Mouse (Mus musculus) midbrain, embryonic 14.5 days (tissue): Measurements from ENCODE around the gene Lrrn4. TPM values are rescaled to one million over a fixed set of nuclear protein-coding genes. Genes with fewer than 3 reads are reported as not detected.

Experiments used
- ATAC-seq: fragments of 200-750 bp; cut with Nextera tagmentation; 2 replicates; pipeline ENCODE4 v1.8.0; 2017; ENCODE audit warnings: moderate number of reproducible peaks, moderate library complexity; ENCODE audit not compliant: low FRiP score, low TSS enrichment
- DNase-seq: peaks from one replicate; pipeline ENCODE4 v3.0.0-alpha.2; 2015
- H3K27ac ChIP-seq: fragments of 300-500 bp; sonication (generic); replicated peaks from 2 replicates; pipeline ENCODE4 v1.5.1; 2014; ENCODE audit warnings: mild to moderate bottlenecking, low read depth, low read length, moderate library complexity
- H3K27me3 ChIP-seq: fragments of 300-500 bp; sonication (generic); 2 replicates; pipeline ENCODE4 v1.6.1; 2014; ENCODE audit warnings: low read length, control low read depth, mixed read lengths; ENCODE audit not compliant: control insufficient read depth, insufficient read depth
- H3K36me3 ChIP-seq: fragments of 300-500 bp; sonication (generic); 2 replicates; pipeline ENCODE4 v1.6.1; 2014; ENCODE audit warnings: low read length, control low read depth; ENCODE audit not compliant: control insufficient read depth, insufficient read depth
- H3K4me1 ChIP-seq: fragments of 300-500 bp; sonication (generic); 2 replicates; pipeline ENCODE4 v1.6.1; 2014; ENCODE audit warnings: mild to moderate bottlenecking, antibody characterized with exemption, low read length, control low read depth; ENCODE audit not compliant: control insufficient read depth, insufficient read depth
- H3K4me2 ChIP-seq: fragments of 300-500 bp; sonication (generic); 2 replicates; pipeline ENCODE4 v1.6.1; 2014; ENCODE audit warnings: mild to moderate bottlenecking, low read length, moderate library complexity
- H3K4me3 ChIP-seq: fragments of 300-500 bp; sonication (generic); replicated peaks from 2 replicates; pipeline ENCODE4 v1.5.1; 2014; ENCODE audit warnings: low read depth, low read length
- H3K9ac ChIP-seq: fragments of 300-500 bp; sonication (generic); replicated peaks from 2 replicates; pipeline ENCODE4 v1.6.1; 2014; ENCODE audit warnings: mild to moderate bottlenecking, low read length, moderate library complexity
- H3K9me3 ChIP-seq: fragments of 300-500 bp; sonication (generic); 2 replicates; pipeline ENCODE4 v1.6.1; 2016; ENCODE audit warnings: low read length, control low read depth, mixed read lengths; ENCODE audit not compliant: control insufficient read depth
- WGBS: fragments of 180-500 bp; shearing (Covaris S2); extraction: QIAGEN DNeasy Blood & Tissue Kit; methylation state at CpG from one replicate; pipeline ENCODE4 v1.1.7; 2014; 5-methylcytosine and 5-hydroxymethylcytosine counted together
- polyA plus RNA-seq: library from polyadenylated mRNA; unstranded; fragments of >200 nt; fragmentation: Nextera tagmentation; extraction: Ambion mirVana; gene quantifications from 2 replicates; pipeline ENCODE4 v1.2.1, GENCODE M21; 2014

Gene Lrrn4
- polyA plus RNA-seq, 1 experiment from 2014 or later, result 0.14 TPM

DNA sequence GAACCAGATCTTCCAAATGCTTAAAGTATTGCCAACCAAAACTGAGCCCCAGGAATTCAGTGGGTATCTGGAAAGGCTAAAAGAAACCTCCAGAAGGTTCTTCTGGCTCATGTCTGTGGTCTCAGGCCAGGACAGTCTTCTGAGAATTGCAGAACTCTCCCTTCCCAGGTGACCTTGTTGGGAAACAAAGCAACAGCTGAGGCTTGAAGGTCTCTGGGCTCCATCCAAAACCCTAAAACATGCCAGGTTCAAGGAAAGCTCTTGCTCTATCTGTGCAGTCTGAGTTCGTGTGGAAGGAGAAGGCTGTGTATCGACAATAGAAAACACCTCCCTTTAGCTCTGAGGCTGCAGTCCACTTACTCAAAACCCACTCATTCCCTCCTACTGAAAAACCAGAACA lies 24.3 kb upstream of the Lrrn4 start:
- DNase-seq (no peak), ATAC-seq (no peak)
- Histone ChIP-seq H3K27me3 (no peaks in the 10 kb centered on the region), H3K27ac (no peak overlapping the region), H3K4me3 (no peak overlapping the region), H3K36me3 (no peaks in the 10 kb centered on the region), H3K9ac (no peak overlapping the region), H3K4me2 (no peak overlapping the region), H3K9me3 (no peaks in the 10 kb centered on the region), H3K4me1 (no peaks in the 10 kb centered on the region)
- 64% methylated on average over 2 of the region's 2 CpGs for WGBS

- 37% methylated on average over 3 of the region's 3 CpGs for WGBS
- peak; percentile 82 for DNase-seq
- Histone ChIP-seq H3K9ac (no peak overlapping the region), H3K4me2 (no peak overlapping the region), H3K27ac (no peak overlapping the region), H3K4me3 (no peak overlapping the region), H3K27me3 (no peaks in the 10 kb centered on the region), H3K4me1 (no peaks in the 10 kb centered on the region), H3K9me3 (no peaks in the 10 kb centered on the region), H3K36me3 (no peaks in the 10 kb centered on the region)
- ATAC-seq, result no peak
Measured at GRCm38 (mm10) chr2:132903498-132903897, 22.8 kb upstream of the Lrrn4 start.

DNA sequence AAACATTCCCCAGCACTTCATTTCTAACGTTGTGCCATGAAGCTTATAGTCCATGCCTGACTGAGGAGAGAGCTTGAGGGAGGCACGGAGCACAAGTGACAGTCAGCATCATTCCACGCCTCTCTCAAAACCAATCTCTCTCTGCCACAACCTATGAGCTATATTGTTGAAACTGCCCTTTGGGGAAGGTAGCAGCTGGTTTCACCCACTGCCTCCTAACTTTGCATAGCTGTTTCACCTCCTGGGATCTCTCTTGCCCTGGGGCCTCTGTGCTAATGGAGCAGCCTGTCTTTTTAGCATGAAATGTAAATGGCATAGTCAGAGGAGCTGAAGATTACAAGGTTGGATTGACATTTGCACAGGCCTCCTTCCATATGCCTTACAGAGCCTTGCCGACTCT lies 21.4 kb upstream of the Lrrn4 start:
- H3K27ac ChIP-seq, result no peak overlapping the region
- ATAC-seq (peak; percentile 53; the same call in 1 of the 2 replicates), DNase-seq (peak; percentile 29)
- H3K4me1 ChIP-seq, result no peaks in the 10 kb centered on the region
- H3K9ac ChIP-seq, result no peak overlapping the region
- H3K36me3 ChIP-seq, result no peaks in the 10 kb centered on the region
- H3K4me2 ChIP-seq, result no peak overlapping the region
- 45% methylated on average over 4 of the region's 4 CpGs for WGBS
- H3K27me3 ChIP-seq, result no peaks in the 10 kb centered on the region
- H3K9me3 ChIP-seq, result no peaks in the 10 kb centered on the region
- no peak overlapping the region for H3K4me3 ChIP-seq

DNA sequence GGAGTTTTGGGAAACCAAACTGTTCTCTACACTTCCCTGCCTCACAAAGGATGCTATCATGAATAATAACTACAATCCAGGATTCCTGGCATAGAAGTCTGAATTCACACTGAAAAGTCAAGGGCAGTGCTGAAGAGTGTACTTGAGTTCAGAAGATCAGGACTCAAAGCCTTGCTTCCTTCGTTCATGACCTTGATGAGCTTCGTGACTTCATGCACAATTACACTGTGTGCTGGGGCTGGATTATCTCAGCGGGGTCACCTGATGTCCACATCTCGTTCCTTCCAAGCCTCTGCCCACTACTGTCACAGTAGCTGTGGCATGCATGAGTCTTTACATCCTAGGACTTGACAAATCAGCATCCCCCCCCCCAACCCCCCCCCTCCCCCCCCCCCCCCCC lies 20.9 kb upstream of the Lrrn4 start:
- H3K27me3 ChIP-seq, result no peaks in the 10 kb centered on the region
- no peaks in the 10 kb centered on the region for H3K4me1 ChIP-seq
- ATAC-seq (no peak), DNase-seq (no peak)
- no peak overlapping the region for H3K4me3 ChIP-seq
- no peak overlapping the region for H3K4me2 ChIP-seq
- no peak overlapping the region for H3K27ac ChIP-seq
- no peaks in the 10 kb centered on the region for H3K9me3 ChIP-seq
- no peaks in the 10 kb centered on the region for H3K36me3 ChIP-seq
- H3K9ac ChIP-seq, result no peak overlapping the region
- 71% methylated on average over 4 of the region's 4 CpGs for WGBS

DNA sequence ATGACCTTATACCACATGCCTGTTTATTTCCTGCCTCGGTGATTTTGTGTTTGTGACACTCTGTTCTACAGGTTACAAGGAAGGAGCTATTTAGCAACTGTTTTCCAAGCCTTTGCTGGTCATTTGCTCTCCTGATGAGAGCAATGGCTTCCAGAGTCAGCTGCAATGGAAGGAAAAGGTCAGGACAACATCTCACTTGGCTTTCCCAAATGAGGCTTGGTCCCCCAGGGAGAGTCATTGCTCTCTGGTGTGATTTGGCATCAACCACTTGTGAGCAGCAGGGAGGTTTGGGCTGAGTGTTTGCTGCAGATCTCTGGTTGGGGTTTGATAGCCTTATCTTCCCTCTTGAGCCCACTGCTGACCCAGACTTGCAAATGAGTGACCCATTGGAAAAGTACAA lies 19.9 kb upstream of the Lrrn4 start:
- H3K27me3 ChIP-seq, result no peaks in the 10 kb centered on the region
- H3K4me3 ChIP-seq, result no peak overlapping the region
- no peaks in the 10 kb centered on the region for H3K36me3 ChIP-seq
- H3K4me1 ChIP-seq, result no peaks in the 10 kb centered on the region
- ATAC-seq (no peak), DNase-seq (no peak)
- H3K4me2 ChIP-seq, result no peak overlapping the region
- H3K9me3 ChIP-seq, result no peaks in the 10 kb centered on the region
- no peak overlapping the region for H3K27ac ChIP-seq
- no peak overlapping the region for H3K9ac ChIP-seq
- WGBS, result 85% methylated on average over 1 of the region's 1 CpGs

- DNase-seq (no peak), ATAC-seq (no peak)
- H3K27me3 ChIP-seq, result no peaks in the 10 kb centered on the region
- no peak overlapping the region for H3K27ac ChIP-seq
- H3K36me3 ChIP-seq, result no peaks in the 10 kb centered on the region
- no peaks in the 10 kb centered on the region for H3K4me1 ChIP-seq
- 57% methylated on average over 1 of the region's 1 CpGs for WGBS
- H3K4me3 ChIP-seq, result no peak overlapping the region
- no peak overlapping the region for H3K4me2 ChIP-seq
- no peak overlapping the region for H3K9ac ChIP-seq
- no peaks in the 10 kb centered on the region for H3K9me3 ChIP-seq
Measured at GRCm38 (mm10) chr2:132898211-132898610, 17.5 kb upstream of the Lrrn4 start.

DNA sequence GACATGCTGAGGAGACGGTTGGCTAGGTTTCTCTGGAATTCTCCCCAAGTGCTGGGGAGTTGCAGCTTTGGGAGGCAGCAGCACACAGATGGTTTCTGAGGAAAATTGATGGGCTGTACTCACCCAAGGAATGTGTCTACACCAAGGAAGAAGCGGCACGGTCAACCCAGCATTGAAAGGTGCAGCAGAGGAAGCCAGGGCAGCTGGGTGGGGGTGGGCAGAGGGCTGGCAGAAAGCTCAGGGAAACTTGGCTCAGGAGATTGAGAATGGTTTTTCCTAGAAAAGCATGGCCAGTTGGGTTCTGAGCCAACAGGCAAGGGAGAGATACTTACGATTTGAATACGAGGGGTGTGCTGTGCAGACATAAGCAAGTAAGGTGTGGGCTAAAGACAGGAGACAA lies 13.1 kb upstream of the Lrrn4 start:
- Histone ChIP-seq H3K9me3 (no peaks in the 10 kb centered on the region), H3K9ac (no peak overlapping the region), H3K27ac (no peak overlapping the region), H3K4me2 (no peak overlapping the region), H3K36me3 (no peaks in the 10 kb centered on the region), H3K4me1 (no peaks in the 10 kb centered on the region), H3K4me3 (no peak overlapping the region), H3K27me3 (no peaks in the 10 kb centered on the region)
- ATAC-seq (no peak), DNase-seq (no peak)
- WGBS, result 95% methylated on average over 5 of the region's 5 CpGs

DNA sequence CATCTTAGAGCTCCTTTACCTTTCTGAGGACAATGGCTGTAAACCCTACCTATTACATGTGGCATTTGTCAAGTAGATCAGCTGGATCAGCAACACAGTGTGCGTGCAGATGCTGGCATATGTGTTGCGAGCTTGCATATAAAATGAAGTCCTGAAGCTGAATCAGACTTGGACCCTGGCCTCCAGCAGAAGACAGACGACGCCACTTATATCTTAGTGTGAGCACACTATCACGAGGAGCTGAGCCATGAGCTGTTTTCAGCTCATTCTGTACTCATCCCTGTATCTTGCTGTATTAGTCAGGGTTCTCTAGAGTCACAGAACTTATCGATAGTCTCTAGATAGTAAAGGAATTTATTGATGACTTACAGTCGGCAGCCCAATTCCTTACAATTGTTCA lies 4.6 kb upstream of the Lrrn4 start:
- Histone ChIP-seq H3K9ac (no peak overlapping the region), H3K27me3 (peaks cover 10% of the 10 kb centered on the region; the same call in 1 of the 2 replicates), H3K36me3 (no peaks in the 10 kb centered on the region), H3K27ac (no peak overlapping the region), H3K4me2 (no peak overlapping the region), H3K4me1 (0 out of 2 replicates have a peak, but pooled peaks cover 4% of the 10 kb centered on the region), H3K9me3 (no peaks in the 10 kb centered on the region), H3K4me3 (no peak overlapping the region)
- ATAC-seq (no peak), DNase-seq (no peak)
- 92% methylated on average over 7 of the region's 7 CpGs for WGBS

GRCm38 (mm10) chr2:132884303-132884967 lies 3.7 kb upstream of the Lrrn4 start:
- no peak overlapping the region for H3K27ac ChIP-seq
- H3K9me3 ChIP-seq, result no peaks in the 10 kb centered on the region
- DNase-seq (no peak), ATAC-seq (no peak)
- 0 out of 2 replicates have a peak, but pooled peaks cover 4% of the 10 kb centered on the region for H3K4me1 ChIP-seq
- 84% methylated on average over 8 of the region's 8 CpGs for WGBS
- no peak overlapping the region for H3K9ac ChIP-seq
- H3K36me3 ChIP-seq, result no peaks in the 10 kb centered on the region
- no peak overlapping the region for H3K4me3 ChIP-seq
- no peak overlapping the region for H3K4me2 ChIP-seq
- H3K27me3 ChIP-seq, result peaks cover 14% of the 10 kb centered on the region; the same call in 1 of the 2 replicates
